Mouse (Mus musculus) testis, adult 2 months (tissue): Measurements from ENCODE around the gene Laptm4a. TPM values are rescaled to one million over a fixed set of nuclear protein-coding genes. Genes with fewer than 3 reads are reported as not detected.

Experiments used
- H3K27ac ChIP-seq: fragments of 200-500 bp; 2 replicates; pipeline ENCODE4 v1.5.1; 2012; ENCODE audit warnings: low read depth, low read length; ENCODE audit not compliant: control insufficient read depth, insufficient read depth
- H3K27me3 ChIP-seq: fragments of 200-500 bp; 2 replicates; pipeline ENCODE4 v1.6.1; 2012; ENCODE audit warnings: mild to moderate bottlenecking, low read length, moderate library complexity; ENCODE audit not compliant: control insufficient read depth, insufficient read depth
- H3K36me3 ChIP-seq: fragments of 200-500 bp; 2 replicates; pipeline ENCODE4 v1.6.1; 2012; ENCODE audit warnings: mild to moderate bottlenecking, low read length; ENCODE audit not compliant: control insufficient read depth, insufficient read depth
- H3K4me1 ChIP-seq: fragments of 200-500 bp; 2 replicates; pipeline ENCODE4 v1.6.1; 2012; ENCODE audit warnings: low read length; ENCODE audit not compliant: control insufficient read depth, insufficient read depth
- H3K4me3 ChIP-seq: fragments of 200-500 bp; 2 replicates; pipeline ENCODE4 v1.5.1; 2012; ENCODE audit warnings: low read depth, mild to moderate bottlenecking, low read length, moderate library complexity, mixed read lengths; ENCODE audit not compliant: control insufficient read depth
- CTCF ChIP-seq: fragments of 200-500 bp; IDR thresholded peaks from 2 replicates; pipeline ENCODE4 v1.5.1; 2012; ENCODE audit warnings: low read depth, mild to moderate bottlenecking, inconsistent platforms, low read length, moderate library complexity; ENCODE audit not compliant: control insufficient read depth, insufficient read depth, insufficient replicate concordance
- POLR2A ChIP-seq: fragments of 200-500 bp; IDR thresholded peaks from 2 replicates; pipeline ENCODE4 v1.6.1; 2012; ENCODE audit warnings: low read depth, mild to moderate bottlenecking, inconsistent platforms, low read length, moderate library complexity; ENCODE audit not compliant: control insufficient read depth
- polyA plus RNA-seq: library from polyadenylated mRNA; depleted of rRNA; stranded (reverse); fragments of >200 nt; gene quantifications from 2 replicates; pipeline ENCODE4 v1.2.3, GENCODE M21; 2012; rRNA removed

Gene Laptm4a
- 315 and 383 TPM in 2 replicates for polyA plus RNA-seq

DNA sequence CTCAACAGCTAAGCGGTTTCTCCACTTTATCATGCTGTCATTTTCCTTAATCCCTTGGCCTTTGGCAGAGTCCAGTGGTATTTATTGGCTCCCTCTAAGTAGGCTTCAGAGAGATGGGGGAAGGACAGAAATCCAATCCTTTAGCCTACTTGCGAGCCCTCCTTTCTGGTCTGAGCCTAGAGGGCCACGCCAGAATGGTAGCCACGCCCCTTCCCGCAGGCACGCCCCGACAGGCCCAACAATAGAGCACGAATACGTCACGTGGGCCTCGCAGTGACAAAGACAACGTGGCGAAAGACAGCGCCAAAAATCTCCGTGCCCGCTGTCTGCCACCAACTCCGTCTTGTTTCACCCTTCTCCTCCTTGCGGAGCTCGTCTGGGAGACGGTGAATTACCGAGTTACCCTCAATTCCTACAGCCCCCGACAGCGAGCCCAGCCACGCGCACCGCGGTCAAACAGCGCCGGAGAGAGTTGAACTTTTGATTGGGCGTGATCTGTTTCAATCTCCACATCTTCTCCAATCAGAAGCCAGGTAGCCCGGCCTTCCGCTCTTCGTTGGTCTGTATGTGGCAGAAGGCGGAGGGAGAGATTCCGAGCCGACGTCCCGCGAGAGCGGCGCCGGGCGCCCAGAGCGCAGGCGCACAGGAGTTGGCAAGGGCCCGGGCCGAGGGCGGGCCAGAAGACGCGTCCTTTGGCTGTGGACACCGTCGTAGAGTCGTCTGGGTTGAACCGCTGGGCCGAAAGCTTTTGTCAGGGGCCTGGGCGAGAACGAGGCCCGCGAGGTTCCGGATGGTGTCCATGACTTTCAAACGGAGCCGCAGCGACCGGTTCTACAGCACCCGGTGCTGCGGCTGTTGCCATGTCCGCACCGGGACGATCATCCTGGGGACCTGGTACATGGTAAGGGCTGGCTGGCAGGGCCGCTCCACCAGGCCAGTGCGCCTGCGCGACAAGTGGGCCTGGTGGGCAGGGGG, at the start of gene Laptm4a:
Gene Laptm4a (plus strand): TSS at position 271 of the 975 bp plus-strand sequence.
- Histone ChIP-seq H3K27ac (peak within 1 kb of the TSS; percentile 99), H3K36me3 (no peaks in the 10 kb centered on the region; the same call in 1 of the 2 replicates), H3K4me3 (peak within 1 kb of the TSS; percentile 98), H3K27me3 (no peaks in the 10 kb centered on the region), H3K4me1 (peaks cover 4% of the 10 kb centered on the region; the same call in 1 of the 2 replicates)
- TF ChIP-seq POLR2A (peak; percentile 88), CTCF (no peak)

- H3K4me1 ChIP-seq = no peaks in the 10 kb centered on the region
- no peaks in the 10 kb centered on the region for H3K36me3 ChIP-seq
- H3K27ac ChIP-seq = no peak overlapping the region
- no peak overlapping the region for H3K4me3 ChIP-seq
- no peaks in the 10 kb centered on the region for H3K27me3 ChIP-seq
- TF ChIP-seq POLR2A (no peak), CTCF (no peak)
Observed at GRCm38 (mm10) chr12:8875583-8875982, 45.9 kb upstream of the Laptm4a start.

GRCm38 (mm10) chr12:8876865-8877264, 44.6 kb upstream of the Laptm4a start:
- no peaks in the 10 kb centered on the region for H3K27me3 ChIP-seq
- TF ChIP-seq POLR2A = no peak
- no peak for TF ChIP-seq CTCF
- no peaks in the 10 kb centered on the region for H3K36me3 ChIP-seq
- no peak overlapping the region for H3K27ac ChIP-seq
- no peak overlapping the region for H3K4me3 ChIP-seq
- H3K4me1 ChIP-seq = no peaks in the 10 kb centered on the region

- H3K27ac ChIP-seq = no peak overlapping the region
- TF ChIP-seq POLR2A (no peak), CTCF (no peak)
- no peaks in the 10 kb centered on the region for H3K4me1 ChIP-seq
- no peak overlapping the region for H3K4me3 ChIP-seq
- H3K36me3 ChIP-seq = no peaks in the 10 kb centered on the region
- no peaks in the 10 kb centered on the region for H3K27me3 ChIP-seq
Observed at GRCm38 (mm10) chr12:8877413-8877812, 44.1 kb upstream of the Laptm4a start.

DNA sequence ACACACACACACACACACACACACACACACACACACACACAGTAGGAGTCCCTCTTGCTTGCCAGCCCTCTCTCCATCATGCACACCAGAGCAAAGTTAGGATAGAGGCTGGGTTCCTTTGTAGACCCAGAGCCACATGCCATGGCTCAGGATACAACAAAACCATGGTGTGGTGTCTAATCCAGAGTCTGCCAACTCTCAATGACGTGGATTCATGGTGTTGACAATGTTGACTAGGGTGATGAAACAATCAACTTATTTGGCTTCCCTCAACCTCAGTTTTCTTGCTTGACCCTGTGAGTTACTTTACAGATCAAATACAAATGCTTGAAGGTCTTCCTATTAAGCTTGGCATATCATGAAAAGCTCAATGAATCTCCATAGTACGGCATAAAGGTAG, 42.7 kb upstream of the Laptm4a start:
- Histone ChIP-seq H3K27ac (no peak overlapping the region), H3K27me3 (no peaks in the 10 kb centered on the region), H3K4me1 (no peaks in the 10 kb centered on the region), H3K36me3 (no peaks in the 10 kb centered on the region), H3K4me3 (no peak overlapping the region)
- TF ChIP-seq POLR2A = no peak
- TF ChIP-seq CTCF = no peak

DNA sequence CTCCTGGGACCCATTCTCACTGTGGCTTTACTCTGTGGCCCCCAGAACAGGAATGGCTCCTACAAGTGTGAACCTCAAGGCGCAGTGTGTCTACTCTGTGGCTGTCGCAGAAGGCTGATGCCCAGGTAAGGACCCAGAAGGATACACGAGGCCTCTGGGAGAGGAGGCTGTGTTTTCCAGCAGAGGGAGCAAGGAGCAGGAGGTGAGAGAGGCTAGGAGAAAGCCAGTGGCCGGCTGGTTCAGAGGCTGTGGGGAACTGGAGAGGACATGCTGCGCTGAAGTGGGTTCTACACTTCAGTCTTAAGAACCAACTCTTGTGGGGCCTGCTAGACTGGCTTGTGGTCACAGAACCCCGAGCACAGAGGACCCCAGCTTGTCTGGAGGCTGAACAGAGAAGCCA, 42.1 kb upstream of the Laptm4a start:
- no peaks in the 10 kb centered on the region for H3K36me3 ChIP-seq
- TF ChIP-seq POLR2A (no peak), CTCF (no peak)

GRCm38 (mm10) chr12:8881736-8882135, 39.7 kb upstream of the Laptm4a start:
- H3K27me3 ChIP-seq = no peaks in the 10 kb centered on the region
- TF ChIP-seq CTCF = peak; percentile 36; the same call in 1 of the 2 replicates
- TF ChIP-seq POLR2A = no peak
- H3K36me3 ChIP-seq = no peaks in the 10 kb centered on the region
- no peak overlapping the region for H3K4me3 ChIP-seq
- H3K4me1 ChIP-seq = no peaks in the 10 kb centered on the region
- H3K27ac ChIP-seq = no peak overlapping the region

More for the DNA sequence above, 42.1 kb upstream of the Laptm4a start:
- no peaks in the 10 kb centered on the region for H3K4me1 ChIP-seq
- no peak overlapping the region for H3K27ac ChIP-seq
- H3K4me3 ChIP-seq = no peak overlapping the region
- no peaks in the 10 kb centered on the region for H3K27me3 ChIP-seq
